ENCODE assay signal across 16 mouse cellular contexts in the genomic region with DNA sequence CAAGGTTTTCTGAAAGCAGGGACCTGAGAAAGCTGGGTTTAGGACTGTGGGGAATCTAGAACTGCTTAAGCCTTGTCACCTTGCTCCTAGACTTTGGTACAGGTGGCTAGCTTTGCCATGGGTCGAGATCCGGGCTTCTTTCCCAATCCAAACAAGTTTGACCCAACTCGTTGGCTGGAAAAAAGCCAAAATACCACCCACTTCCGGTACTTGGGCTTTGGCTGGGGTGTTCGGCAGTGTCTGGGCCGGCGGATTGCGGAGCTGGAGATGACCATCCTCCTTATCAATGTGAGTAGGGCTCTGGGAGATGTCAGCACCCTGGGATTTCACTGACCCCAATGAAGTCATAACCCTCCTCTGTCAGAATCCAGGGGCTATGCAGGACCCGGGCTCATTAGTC. TPM values are rescaled to one million over a fixed set of nuclear protein-coding genes. Genes with fewer than 3 reads are reported as not detected.
DNase-seq lines count a peak whose midpoint lies in the region.
"Had no signal": no experiment of that assay in that cellular context is flagged by ENCODE, and none has a peak within 500 bp of the region (broad histone marks: within the 10 kb centered on the region; RNA-seq: fewer than 3 reads in every experiment).

No protein-coding gene starts in this region.

- peak; percentile 53 for DNase-seq in adrenal gland, adult 2 months
- no peak for DNase-seq in adrenal gland, postnatal 10 days
- DNase-seq: adrenal gland, adult 8-10 months; adrenal gland, postnatal 14 days; adrenal gland, postnatal 25 days; B cell, adult 2 months; cerebellum, adult 11 months; cerebellum, adult 11-12 months; cerebellum, adult 18-20 months; cerebellum, adult 2 months; cerebellum, adult 8-10 months; cerebellum, adult 9-10 months had no signal

RNA-seq across cellular contexts. Expression of a gene that starts 19.8 kb away (rescaled TPM):
- 1,000 to 10,000 TPM; 6,621 to 7,422 TPM for total RNA-seq in adrenal gland, adult 2 months (2021)
- polyA plus RNA-seq in adrenal gland, adult 2 months (2012; rRNA removed), result 1,463 and 1,873 TPM in 2 replicates
- 1,000 to 10,000 TPM; 1,564 to 1,873 TPM for total RNA-seq in adrenal gland, postnatal 10 days (2021)
- total RNA-seq: MEL had no signal
- polyA plus RNA-seq: activated CD4-positive, CD25-positive, alpha-beta regulatory T cell, adult 4 months; CD4-positive, CD25-positive, alpha-beta regulatory T cell, adult 4 months had no signal

RNA-seq across cellular contexts. Expression of a gene that starts 37.6 kb away (rescaled TPM):
- total RNA-seq in adrenal gland, adult 2 months (2021), result 1 to 10 TPM; 1.5 to 1.8 TPM
- polyA plus RNA-seq in adrenal gland, adult 2 months (2012; rRNA removed), result 2.0 and 2.6 TPM in 2 replicates
- 1 to 10 TPM; 1.1 to 1.3 TPM for total RNA-seq in adrenal gland, postnatal 10 days (2021)
- total RNA-seq: MEL had no signal
- polyA plus RNA-seq: G1E had no signal
